Mouse (Mus musculus) CD8-positive naive resting alpha-beta T cell, adult 57 days (primary cell): Measurements from ENCODE around the gene Gpr153. TPM values are rescaled to one million over a fixed set of nuclear protein-coding genes. Genes with fewer than 3 reads are reported as not detected.

Experiments used
- total RNA-seq: library from RNA; stranded (reverse); gene quantifications from one replicate; pipeline ENCODE4 v1.2.4, GENCODE M21; 2023

Gpr153 gene
- 0.58 TPM for total RNA-seq

GRCm38 (mm10) chr4:152273621-152274236 lies at the start of gene Gpr153:
Gene Gpr153 (plus strand): TSS chr4:152274232.

GRCm38 (mm10) chr4:152291562-152291961 lies 17.5 kb downstream of the Gpr153 start, which contains the start of gene Hes3:
Gene Hes3 (minus strand): TSS chr4:152291662.

GRCm38 (mm10) chr4:152296874-152297861 lies 23.1 kb downstream of the Gpr153 start, which contains the start of gene Icmt:
Gene Icmt (plus strand): TSS chr4:152297227.

GRCm38 (mm10) chr4:152318517-152319234 lies 44.6 kb downstream of the Gpr153 start, which contains the start of gene Rnf207:
Gene Rnf207 (minus strand): TSS chr4:152318993.

GRCm38 (mm10) chr4:152325574-152326411 lies 51.8 kb downstream of the Gpr153 start, which contains the start of gene Rpl22:
Gene Rpl22 (plus strand): TSS chr4:152325742.

Other genes starting within 250 kb of the Gpr153 start
- gene Zbtb48, start 246.6 kb upstream of the Gpr153 start, total RNA-seq: 19.7 TPM
- gene Tas1r1, start 235.7 kb upstream of the Gpr153 start, total RNA-seq: not detected
- 43.3 TPM for gene Nol9, start 234.9 kb upstream of the Gpr153 start, total RNA-seq
- 2.4 TPM for gene Plekhg5, start 201.7 kb upstream of the Gpr153 start, total RNA-seq
- 9.0 TPM for gene Tnfrsf25, start 158.3 kb upstream of the Gpr153 start, total RNA-seq
- gene Espn, start 121.9 kb upstream of the Gpr153 start, total RNA-seq: 0.64 TPM
- not detected for gene Hes2, start 115.4 kb upstream of the Gpr153 start, total RNA-seq
- gene Acot7, start 96.1 kb upstream of the Gpr153 start, total RNA-seq: 11.1 TPM
- gene Hes3, start 17.4 kb downstream of the Gpr153 start, total RNA-seq: not detected
- gene Icmt, start 23.0 kb downstream of the Gpr153 start, total RNA-seq: 18.1 TPM
- gene Rnf207, start 44.8 kb downstream of the Gpr153 start, total RNA-seq: not detected
- gene Rpl22, start 51.5 kb downstream of the Gpr153 start, total RNA-seq: 1,082 TPM
- 0.06 TPM for gene Chd5, start 64.4 kb downstream of the Gpr153 start, total RNA-seq
- gene Nphp4, start 202.5 kb downstream of the Gpr153 start, total RNA-seq: 1.9 TPM
- gene Kcnab2, start 203.6 kb downstream of the Gpr153 start, total RNA-seq: 207 TPM